Mouse (Mus musculus) lung, postnatal 14 days (tissue): Measurements from ENCODE around the gene Supv3l1.

Experiments
- DNase-seq: peaks from one replicate; pipeline ENCODE4 v3.0.0; 2021

The Supv3l1 gene

GRCm38 (mm10) chr10:62412906-62413605 is 36.5 kb downstream of the Supv3l1 start:
- peak; percentile 15 for DNase-seq

GRCm38 (mm10) chr10:62411431-62412410 is 37.8 kb downstream of the Supv3l1 start:
- DNase-seq: no peak

- peak; percentile 74 for DNase-seq
These were observed 38.6 kb downstream of the Supv3l1 start for GRCm38 (mm10) chr10:62410943-62411342.

- DNase-seq: peak; percentile 33
These were observed 44.6 kb downstream of the Supv3l1 start for GRCm38 (mm10) chr10:62404901-62405300.

- DNase-seq: no peak
These were observed 47.9 kb downstream of the Supv3l1 start for GRCm38 (mm10) chr10:62401641-62402111.

- DNase-seq: no peak
These were observed 66.5 kb downstream of the Supv3l1 start for GRCm38 (mm10) chr10:62383011-62383410.

GRCm38 (mm10) chr10:62380936-62381335 is 68.6 kb downstream of the Supv3l1 start:
- DNase-seq: no peak

GRCm38 (mm10) chr10:62379808-62380207 is 69.7 kb downstream of the Supv3l1 start, which contains the start of gene Hk1:
Gene Hk1, minus strand, starts transcription at chr10:62379908.
- DNase-seq: no peak
